Mouse (Mus musculus) heart, embryonic 11.5 days (tissue): Measurements from ENCODE around the gene Iqch. TPM values are rescaled to one million over a fixed set of nuclear protein-coding genes. Genes with fewer than 3 reads are reported as not detected.

ENCODE experiments used
- ATAC-seq: fragments of 200-750 bp; cut with Nextera tagmentation; replicated peaks from 2 replicates; pipeline ENCODE4 v1.8.0; 2017; ENCODE audit warnings: moderate library complexity; ENCODE audit not compliant: insufficient number of reproducible peaks, low FRiP score, low TSS enrichment
- H3K27ac ChIP-seq: fragments of 300-500 bp; sonication (generic); 2 replicates; pipeline ENCODE4 v1.5.1; 2014; ENCODE audit warnings: mild to moderate bottlenecking, low read depth, low read length
- H3K27me3 ChIP-seq: fragments of 300-500 bp; sonication (generic); 2 replicates; pipeline ENCODE4 v1.6.1; 2014; ENCODE audit warnings: mild to moderate bottlenecking, low read length, mixed read lengths; ENCODE audit not compliant: control insufficient read depth, insufficient read depth
- H3K36me3 ChIP-seq: fragments of 300-500 bp; sonication (generic); 2 replicates; pipeline ENCODE4 v1.6.1; 2014; ENCODE audit warnings: mild to moderate bottlenecking, low read length, moderate library complexity, mixed read lengths; ENCODE audit not compliant: control insufficient read depth, insufficient read depth
- H3K4me1 ChIP-seq: fragments of 300-500 bp; sonication (generic); 2 replicates; pipeline ENCODE4 v1.6.1; 2014; ENCODE audit warnings: low read length; ENCODE audit not compliant: control insufficient read depth, insufficient read depth
- H3K4me2 ChIP-seq: fragments of 300-500 bp; sonication (generic); 2 replicates; pipeline ENCODE4 v1.6.1; 2014; ENCODE audit warnings: mild to moderate bottlenecking, moderate library complexity
- H3K4me3 ChIP-seq: fragments of 300-500 bp; sonication (generic); 2 replicates; pipeline ENCODE4 v1.5.1; 2014; ENCODE audit warnings: low read depth, low read length
- H3K9ac ChIP-seq: fragments of 300-500 bp; sonication (generic); 2 replicates; pipeline ENCODE4 v1.6.1; 2014; ENCODE audit warnings: mild to moderate bottlenecking, low read depth, low read length, moderate library complexity
- H3K9me3 ChIP-seq: fragments of 300-500 bp; sonication (generic); replicated peaks from 2 replicates; pipeline ENCODE4 v1.6.1; 2016; ENCODE audit warnings: low read length; ENCODE audit not compliant: control insufficient read depth
- WGBS: fragments of 180-500 bp; shearing (Covaris S2); extraction: QIAGEN DNeasy Blood & Tissue Kit; methylation state at CpG from one replicate; pipeline ENCODE4 v1.1.7; 2014; ENCODE audit not compliant: insufficient replicate concordance; 5-methylcytosine and 5-hydroxymethylcytosine counted together
- polyA plus RNA-seq: library from polyadenylated mRNA; unstranded; fragments of >200 nt; fragmentation: Nextera tagmentation; extraction: Ambion mirVana; gene quantifications from 2 replicates; pipeline ENCODE4 v1.2.1, GENCODE M21; 2014

Iqch gene
- polyA plus RNA-seq, 1 experiment from 2014 or later = 0.11 TPM

DNA sequence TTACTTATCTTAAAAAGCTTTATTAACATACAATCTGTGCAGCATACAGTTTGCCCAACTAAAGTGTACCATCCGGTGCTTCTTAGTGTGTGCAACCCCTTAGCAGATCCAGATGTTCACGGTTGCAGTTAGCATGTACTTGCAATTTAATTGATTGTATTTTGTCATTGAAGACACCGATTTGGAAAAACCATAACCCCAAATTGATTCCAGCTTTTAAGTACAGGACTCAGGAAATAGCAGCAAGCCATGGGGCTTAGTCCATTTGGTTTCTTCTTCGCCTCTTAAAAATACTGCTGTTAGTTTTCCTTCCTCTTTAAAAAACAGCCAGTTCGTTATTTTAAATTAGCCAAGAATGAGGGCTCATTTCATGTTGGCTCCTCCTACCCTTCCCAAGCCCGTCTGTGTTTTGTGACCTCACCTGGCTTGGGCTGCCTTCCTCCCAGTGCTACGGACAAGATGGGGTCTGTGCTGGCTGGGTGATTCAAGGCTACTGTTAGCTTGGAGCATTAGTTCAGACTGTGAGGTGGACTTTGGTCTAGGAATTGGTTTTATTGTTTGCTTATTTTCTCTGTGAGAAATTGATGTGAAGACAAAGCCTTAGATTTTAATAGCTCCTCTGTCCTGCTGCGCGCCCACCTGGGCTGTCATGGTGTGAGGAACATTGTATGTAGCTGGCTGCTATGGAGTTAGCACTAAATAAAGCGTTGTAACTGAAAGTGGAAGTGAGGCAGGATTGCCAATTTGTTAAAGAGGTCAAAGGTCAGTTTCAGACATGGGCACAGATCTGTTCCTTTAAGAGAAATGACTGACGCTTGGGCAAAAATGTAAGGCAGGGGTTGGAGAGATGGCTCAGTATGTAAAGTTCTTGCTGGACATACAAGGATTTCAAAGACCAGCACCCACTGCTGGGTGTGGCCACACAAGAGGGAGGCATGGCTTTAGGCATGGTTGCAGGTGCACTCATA is 12.0 kb upstream of the Iqch start:
- Histone ChIP-seq H3K9me3 (no peaks in the 10 kb centered on the region), H3K4me2 (no peak overlapping the region), H3K27ac (no peak overlapping the region), H3K27me3 (no peaks in the 10 kb centered on the region), H3K4me1 (peaks cover 28% of the 10 kb centered on the region), H3K9ac (no peak overlapping the region), H3K4me3 (no peak overlapping the region), H3K36me3 (peaks cover 10% of the 10 kb centered on the region)
- no peak for ATAC-seq
- WGBS = 86% methylated on average over 11 of the region's 11 CpGs

- Histone ChIP-seq H3K27ac (peak overlapping the region; percentile 46; the same call in 1 of the 2 replicates), H3K4me2 (no peak overlapping the region), H3K36me3 (peaks cover 10% of the 10 kb centered on the region), H3K9me3 (no peaks in the 10 kb centered on the region), H3K9ac (no peak overlapping the region), H3K4me3 (no peak overlapping the region), H3K4me1 (peaks cover 28% of the 10 kb centered on the region), H3K27me3 (no peaks in the 10 kb centered on the region)
- 50% methylated on average over 1 of the region's 1 CpGs for WGBS
- ATAC-seq = no peak
Measured at GRCm38 (mm10) chr9:63613569-63613968, 11.3 kb upstream of the Iqch start.

- H3K36me3 ChIP-seq = peaks cover 10% of the 10 kb centered on the region
- no peaks in the 10 kb centered on the region for H3K9me3 ChIP-seq
- H3K9ac ChIP-seq = no peak overlapping the region
- no peak for ATAC-seq
- H3K4me2 ChIP-seq = no peak overlapping the region
- WGBS = 65% methylated on average over 16 of the region's 16 CpGs
- no peaks in the 10 kb centered on the region for H3K27me3 ChIP-seq
- no peak overlapping the region for H3K4me3 ChIP-seq
- peak overlapping the region; percentile 46; the same call in 1 of the 2 replicates for H3K27ac ChIP-seq
- H3K4me1 ChIP-seq = peaks cover 28% of the 10 kb centered on the region
Measured at GRCm38 (mm10) chr9:63612565-63613515, 10.5 kb upstream of the Iqch start.

- no peaks in the 10 kb centered on the region for H3K27me3 ChIP-seq
- no peaks in the 10 kb centered on the region for H3K9me3 ChIP-seq
- H3K27ac ChIP-seq = no peak overlapping the region
- H3K36me3 ChIP-seq = 0 out of 2 replicates have a peak, but pooled peaks cover 4% of the 10 kb centered on the region
- ATAC-seq = no peak
- no peak overlapping the region for H3K4me3 ChIP-seq
- no peak overlapping the region for H3K4me2 ChIP-seq
- 65% methylated on average over 5 of the region's 5 CpGs for WGBS
- H3K9ac ChIP-seq = no peak overlapping the region
- peaks cover 28% of the 10 kb centered on the region for H3K4me1 ChIP-seq
Measured at GRCm38 (mm10) chr9:63611967-63612366, 9.7 kb upstream of the Iqch start.

DNA sequence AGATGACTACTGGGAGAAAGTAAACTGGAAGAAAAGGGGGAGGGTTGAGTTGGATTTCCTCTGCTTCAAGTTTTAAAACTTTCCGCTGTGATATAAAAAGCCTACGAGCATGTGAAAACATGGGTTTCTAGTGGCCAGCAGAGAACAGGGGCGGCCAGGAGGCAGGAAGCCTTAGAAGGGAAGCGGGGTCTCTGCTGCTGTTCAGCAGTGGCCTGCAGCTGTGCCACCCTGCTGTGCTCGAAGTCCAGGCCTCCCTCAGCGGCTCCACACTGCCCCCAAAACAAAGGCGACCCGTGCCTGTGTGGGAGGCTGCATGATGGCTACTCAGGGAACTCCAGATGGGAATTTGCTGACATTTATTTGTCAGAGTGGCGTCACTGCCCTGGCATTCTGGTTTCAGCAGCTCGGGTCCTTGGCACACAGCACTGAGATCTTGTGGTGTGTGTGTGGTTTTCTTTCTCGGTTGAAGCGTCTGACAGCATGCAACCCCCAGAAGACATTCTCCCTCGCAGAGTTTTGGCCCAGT is 8.6 kb upstream of the Iqch start:
- H3K9ac ChIP-seq = 0 out of 2 replicates have a peak overlapping the region, but pooled peaks have one; percentile 12
- WGBS = 33% methylated on average over 13 of the region's 13 CpGs
- no peaks in the 10 kb centered on the region for H3K27me3 ChIP-seq
- no peak for ATAC-seq
- H3K27ac ChIP-seq = no peak overlapping the region
- H3K4me3 ChIP-seq = no peak overlapping the region
- H3K4me1 ChIP-seq = peaks cover 28% of the 10 kb centered on the region
- H3K9me3 ChIP-seq = no peaks in the 10 kb centered on the region
- no peaks in the 10 kb centered on the region for H3K36me3 ChIP-seq
- H3K4me2 ChIP-seq = peak overlapping the region; percentile 4; the same call in 1 of the 2 replicates

- no peaks in the 10 kb centered on the region for H3K27me3 ChIP-seq
- no peak for ATAC-seq
- no peaks in the 10 kb centered on the region for H3K36me3 ChIP-seq
- H3K4me2 ChIP-seq = no peak overlapping the region
- peaks cover 33% of the 10 kb centered on the region for H3K4me1 ChIP-seq
- H3K4me3 ChIP-seq = no peak overlapping the region
- H3K9me3 ChIP-seq = no peaks in the 10 kb centered on the region
- H3K27ac ChIP-seq = no peak overlapping the region
- 90% methylated on average over 6 of the region's 6 CpGs for WGBS
- no peak overlapping the region for H3K9ac ChIP-seq
Measured at GRCm38 (mm10) chr9:63610231-63610630, 7.9 kb upstream of the Iqch start.

- Histone ChIP-seq H3K27ac (no peak overlapping the region), H3K4me3 (no peak overlapping the region), H3K4me1 (peaks cover 33% of the 10 kb centered on the region), H3K36me3 (no peaks in the 10 kb centered on the region), H3K9me3 (no peaks in the 10 kb centered on the region), H3K27me3 (no peaks in the 10 kb centered on the region), H3K4me2 (no peak overlapping the region), H3K9ac (no peak overlapping the region)
- ATAC-seq = no peak
- WGBS = 92% methylated on average over 2 of the region's 2 CpGs
Measured at GRCm38 (mm10) chr9:63609776-63610175, 7.5 kb upstream of the Iqch start.

- Histone ChIP-seq H3K9me3 (no peaks in the 10 kb centered on the region), H3K36me3 (no peaks in the 10 kb centered on the region), H3K27ac (no peak overlapping the region), H3K4me3 (no peak overlapping the region), H3K4me2 (no peak overlapping the region), H3K27me3 (no peaks in the 10 kb centered on the region), H3K9ac (no peak overlapping the region), H3K4me1 (peaks cover 37% of the 10 kb centered on the region)
- WGBS = 66% methylated on average over 8 of the region's 8 CpGs
- ATAC-seq = no peak
Measured at GRCm38 (mm10) chr9:63609246-63609645, 7.0 kb upstream of the Iqch start.
